Mouse (Mus musculus): ENCODE measurements around the gene Cetn3.

Cetn3 gene

GRCm38 (mm10) chr13:81803713-81804112 is 20.8 kb downstream of the Cetn3 start:
- no peak for DNase-seq (ENCODE audit: extremely low spot score, low read depth, low spot score)

- no peak for DNase-seq (ENCODE audit: extremely low spot score, low read depth, low spot score)
These were observed 39.9 kb downstream of the Cetn3 start for GRCm38 (mm10) chr13:81822750-81823149.

- DNase-seq (ENCODE audit: extremely low spot score, low read depth, low spot score) = no peak
These were observed 41.9 kb downstream of the Cetn3 start for GRCm38 (mm10) chr13:81824576-81825330.

- DNase-seq (ENCODE audit: extremely low spot score, low read depth, low spot score) = no peak
These were observed 45.6 kb downstream of the Cetn3 start for GRCm38 (mm10) chr13:81828486-81828885.

GRCm38 (mm10) chr13:81831838-81832237 is 49.0 kb downstream of the Cetn3 start:
- no peak for DNase-seq (ENCODE audit: extremely low spot score, low read depth, low spot score)

GRCm38 (mm10) chr13:81836386-81837177 is 53.7 kb downstream of the Cetn3 start:
- DNase-seq (ENCODE audit: extremely low spot score, low read depth, low spot score) = no peak

GRCm38 (mm10) chr13:81838016-81838415 is 55.1 kb downstream of the Cetn3 start:
- no peak for DNase-seq (ENCODE audit: extremely low spot score, low read depth, low spot score)

- no peak for DNase-seq (ENCODE audit: extremely low spot score, low read depth, low spot score)
These were observed 56.1 kb downstream of the Cetn3 start for GRCm38 (mm10) chr13:81838948-81839347.

- DNase-seq (ENCODE audit: extremely low spot score, low read depth, low spot score) = no peak
These were observed 57.4 kb downstream of the Cetn3 start for GRCm38 (mm10) chr13:81840246-81840645.

GRCm38 (mm10) chr13:81840646-81841045 is 57.8 kb downstream of the Cetn3 start:
- DNase-seq (ENCODE audit: extremely low spot score, low read depth, low spot score) = no peak

- DNase-seq (ENCODE audit: extremely low spot score, low read depth, low spot score) = no peak
These were observed 59.4 kb downstream of the Cetn3 start for GRCm38 (mm10) chr13:81842278-81842677.
